Mouse (Mus musculus) heart, embryonic 12.5 days (tissue): ENCODE results near the gene Snd1. TPM values are rescaled to one million over a fixed set of nuclear protein-coding genes. Genes with fewer than 3 reads are reported as not detected.

Experiments used
- ATAC-seq: fragments of 200-750 bp; cut with Nextera tagmentation; 2 replicates; pipeline ENCODE4 v1.8.0; 2017; ENCODE audit warnings: moderate TSS enrichment, moderate library complexity; ENCODE audit not compliant: insufficient number of reproducible peaks, low FRiP score
- H3K27ac ChIP-seq: fragments of 300-500 bp; sonication (generic); 2 replicates; pipeline ENCODE4 v1.5.1; 2016; ENCODE audit warnings: mild to moderate bottlenecking, moderate library complexity; ENCODE audit not compliant: poor library complexity, severe bottlenecking
- H3K27me3 ChIP-seq: fragments of 300-500 bp; sonication (generic); replicated peaks from 2 replicates; pipeline ENCODE4 v1.6.1; 2016; ENCODE audit warnings: mild to moderate bottlenecking, moderate library complexity
- H3K36me3 ChIP-seq: fragments of 300-500 bp; sonication (generic); 2 replicates; pipeline ENCODE4 v1.6.1; 2016; ENCODE audit warnings: mild to moderate bottlenecking, moderate library complexity
- H3K4me1 ChIP-seq: fragments of 300-500 bp; sonication (generic); replicated peaks from 2 replicates; pipeline ENCODE4 v1.6.1; 2016; ENCODE audit warnings: mild to moderate bottlenecking
- H3K4me2 ChIP-seq: fragments of 300-500 bp; sonication (generic); 2 replicates; pipeline ENCODE4 v1.6.1; 2016; ENCODE audit warnings: mild to moderate bottlenecking, moderate library complexity
- H3K4me3 ChIP-seq: fragments of 300-500 bp; sonication (generic); 2 replicates; pipeline ENCODE4 v1.5.1; 2016; ENCODE audit warnings: mild to moderate bottlenecking
- H3K9ac ChIP-seq: fragments of 300-500 bp; sonication (generic); 2 replicates; pipeline ENCODE4 v1.6.1; 2016; ENCODE audit warnings: mild to moderate bottlenecking, moderate library complexity
- H3K9me3 ChIP-seq: fragments of 300-500 bp; sonication (generic); replicated peaks from 2 replicates; pipeline ENCODE4 v1.6.1; 2016; ENCODE audit warnings: mild to moderate bottlenecking, moderate library complexity
- WGBS: fragments of 180-500 bp; shearing (Covaris S2); methylation state at CpG from one replicate; pipeline ENCODE4 v1.1.7; 2016; 5-methylcytosine and 5-hydroxymethylcytosine counted together
- polyA plus RNA-seq: library from polyadenylated mRNA; unstranded; fragments of >200 nt; fragmentation: Nextera tagmentation; extraction: Ambion mirVana; gene quantifications from 2 replicates; pipeline ENCODE4 v1.2.1, GENCODE M21; 2016

Gene Snd1
- polyA plus RNA-seq, 1 experiment from 2014 or later, result 95.2 TPM

GRCm38 (mm10) chr6:28785770-28786169, 310.8 kb downstream of the Snd1 start:
- Histone ChIP-seq H3K9me3 (no peaks in the 10 kb centered on the region), H3K4me2 (no peak overlapping the region), H3K27me3 (no peaks in the 10 kb centered on the region), H3K27ac (peak overlapping the region; percentile 42; the same call in 1 of the 2 replicates), H3K4me3 (no peak overlapping the region), H3K9ac (no peak overlapping the region), H3K4me1 (peaks cover 73% of the 10 kb centered on the region), H3K36me3 (no peaks in the 10 kb centered on the region)
- WGBS, result 25% methylated on average over 8 of the region's 8 CpGs
- ATAC-seq, result 0 out of 2 replicates have a peak, but pooled peaks have one; percentile 20

- Histone ChIP-seq H3K4me2 (peak overlapping the region; percentile 7; the same call in 1 of the 2 replicates), H3K27me3 (no peaks in the 10 kb centered on the region), H3K36me3 (no peaks in the 10 kb centered on the region), H3K4me1 (peaks cover 70% of the 10 kb centered on the region), H3K9me3 (no peaks in the 10 kb centered on the region), H3K9ac (peak overlapping the region; percentile 41; the same call in 1 of the 2 replicates), H3K4me3 (no peak overlapping the region), H3K27ac (peak overlapping the region; percentile 51; the same call in 1 of the 2 replicates)
- 42% methylated on average over 6 of the region's 6 CpGs for WGBS
- ATAC-seq, result no peak
These were observed 312.2 kb downstream of the Snd1 start for GRCm38 (mm10) chr6:28787133-28787532.

- WGBS, result 31% methylated on average over 4 of the region's 4 CpGs
- no peak for ATAC-seq
These were observed 314.7 kb downstream of the Snd1 start for GRCm38 (mm10) chr6:28789685-28790084.

GRCm38 (mm10) chr6:28791183-28791582, 316.2 kb downstream of the Snd1 start:
- Histone ChIP-seq H3K36me3 (peaks cover 9% of the 10 kb centered on the region), H3K4me3 (no peak overlapping the region), H3K9ac (no peak overlapping the region), H3K4me1 (peaks cover 57% of the 10 kb centered on the region), H3K9me3 (no peaks in the 10 kb centered on the region), H3K4me2 (no peak overlapping the region), H3K27me3 (no peaks in the 10 kb centered on the region), H3K27ac (peak overlapping the region; percentile 80)
- peak; percentile 63 for ATAC-seq
- 44% methylated on average over 3 of the region's 3 CpGs for WGBS

More at GRCm38 (mm10) chr6:28789685-28790084, 314.7 kb downstream of the Snd1 start:
- H3K4me1 ChIP-seq, result peaks cover 60% of the 10 kb centered on the region
- H3K4me3 ChIP-seq, result no peak overlapping the region
- H3K27me3 ChIP-seq, result no peaks in the 10 kb centered on the region
- no peak overlapping the region for H3K27ac ChIP-seq
- no peak overlapping the region for H3K9ac ChIP-seq
- H3K36me3 ChIP-seq, result no peaks in the 10 kb centered on the region
- H3K9me3 ChIP-seq, result no peaks in the 10 kb centered on the region
- no peak overlapping the region for H3K4me2 ChIP-seq

- no peak for ATAC-seq
- Histone ChIP-seq H3K4me3 (no peak overlapping the region), H3K36me3 (peaks cover 15% of the 10 kb centered on the region), H3K4me1 (peaks cover 54% of the 10 kb centered on the region), H3K9ac (no peak overlapping the region), H3K27me3 (no peaks in the 10 kb centered on the region), H3K4me2 (no peak overlapping the region), H3K9me3 (no peaks in the 10 kb centered on the region), H3K27ac (peak overlapping the region; percentile 39; the same call in 1 of the 2 replicates)
- WGBS, result 53% methylated on average over 3 of the region's 3 CpGs
These were observed 316.9 kb downstream of the Snd1 start for GRCm38 (mm10) chr6:28791809-28792208.

GRCm38 (mm10) chr6:28795380-28795779, 320.4 kb downstream of the Snd1 start:
- Histone ChIP-seq H3K9ac (peak overlapping the region; percentile 15; the same call in 1 of the 2 replicates), H3K27me3 (no peaks in the 10 kb centered on the region), H3K4me3 (no peak overlapping the region), H3K4me2 (no peak overlapping the region), H3K9me3 (no peaks in the 10 kb centered on the region), H3K4me1 (peaks cover 26% of the 10 kb centered on the region), H3K36me3 (peaks cover 19% of the 10 kb centered on the region), H3K27ac (no peak overlapping the region)
- ATAC-seq, result no peak
- WGBS, result 41% methylated on average over 9 of the region's 9 CpGs

GRCm38 (mm10) chr6:28795792-28796515, 321.0 kb downstream of the Snd1 start:
- Histone ChIP-seq H3K4me2 (no peak overlapping the region), H3K4me3 (no peak overlapping the region), H3K27me3 (no peaks in the 10 kb centered on the region), H3K27ac (no peak overlapping the region), H3K9me3 (no peaks in the 10 kb centered on the region), H3K4me1 (peaks cover 20% of the 10 kb centered on the region), H3K36me3 (peaks cover 19% of the 10 kb centered on the region), H3K9ac (no peak overlapping the region)
- 79% methylated on average over 16 of the region's 16 CpGs for WGBS
- ATAC-seq, result no peak

GRCm38 (mm10) chr6:28799818-28800217, 324.9 kb downstream of the Snd1 start:
- Histone ChIP-seq H3K4me2 (no peak overlapping the region), H3K9me3 (no peaks in the 10 kb centered on the region), H3K4me1 (peaks cover 8% of the 10 kb centered on the region), H3K27ac (no peak overlapping the region), H3K4me3 (no peak overlapping the region), H3K36me3 (peaks cover 23% of the 10 kb centered on the region), H3K9ac (no peak overlapping the region), H3K27me3 (no peaks in the 10 kb centered on the region)
- ATAC-seq, result no peak
- WGBS, result 89% methylated on average over 2 of the region's 2 CpGs

GRCm38 (mm10) chr6:28800976-28801375, 326.0 kb downstream of the Snd1 start:
- Histone ChIP-seq H3K4me1 (no peaks in the 10 kb centered on the region), H3K4me2 (no peak overlapping the region), H3K27me3 (no peaks in the 10 kb centered on the region), H3K27ac (no peak overlapping the region), H3K36me3 (peaks cover 17% of the 10 kb centered on the region), H3K9me3 (no peaks in the 10 kb centered on the region), H3K4me3 (no peak overlapping the region), H3K9ac (no peak overlapping the region)
- WGBS, result 90% methylated on average over 3 of the region's 3 CpGs
- no peak for ATAC-seq

- Histone ChIP-seq H3K4me1 (no peaks in the 10 kb centered on the region), H3K9me3 (no peaks in the 10 kb centered on the region), H3K27me3 (no peaks in the 10 kb centered on the region), H3K27ac (no peak overlapping the region), H3K9ac (no peak overlapping the region), H3K36me3 (peaks cover 4% of the 10 kb centered on the region; the same call in 1 of the 2 replicates), H3K4me3 (no peak overlapping the region), H3K4me2 (no peak overlapping the region)
- no peak for ATAC-seq
- 84% methylated on average over 6 of the region's 6 CpGs for WGBS
These were observed 328.8 kb downstream of the Snd1 start for GRCm38 (mm10) chr6:28803678-28804279.

- H3K9ac ChIP-seq, result no peak overlapping the region
- no peak overlapping the region for H3K27ac ChIP-seq
- no peaks in the 10 kb centered on the region for H3K9me3 ChIP-seq
- 89% methylated on average over 5 of the region's 5 CpGs for whole genome bisulfite sequencing
- H3K4me3 ChIP-seq, result no peak overlapping the region
- H3K4me2 ChIP-seq, result no peak overlapping the region
- no peaks in the 10 kb centered on the region for H3K4me1 ChIP-seq
- peaks cover 4% of the 10 kb centered on the region; the same call in 1 of the 2 replicates for H3K36me3 ChIP-seq
- H3K27me3 ChIP-seq, result no peaks in the 10 kb centered on the region
- ATAC-seq, result no peak
These were observed 329.8 kb downstream of the Snd1 start for GRCm38 (mm10) chr6:28804751-28805150.
